Mouse (Mus musculus) urinary bladder, postnatal 25 days (tissue): Measurements from ENCODE around the gene Zfp503.

Source experiments
- DNase-seq: peaks from one replicate; pipeline ENCODE4 v3.0.0; 2022; ENCODE audit warnings: low spot score

Gene Zfp503

GRCm38 (mm10) chr14:21968978-21969377 is 20.4 kb downstream of the Zfp503 start:
- DNase-seq = peak; percentile 67

- DNase-seq = no peak
Observed at GRCm38 (mm10) chr14:21967375-21968010, 21.9 kb downstream of the Zfp503 start.

GRCm38 (mm10) chr14:21966276-21966675 is 23.1 kb downstream of the Zfp503 start:
- DNase-seq = no peak

- DNase-seq = no peak
Observed at GRCm38 (mm10) chr14:21962381-21963050, 26.9 kb downstream of the Zfp503 start.

GRCm38 (mm10) chr14:21959243-21959642 is 30.2 kb downstream of the Zfp503 start:
- no peak for DNase-seq

- DNase-seq = no peak
Observed at GRCm38 (mm10) chr14:21958643-21959042, 30.8 kb downstream of the Zfp503 start.

- no peak for DNase-seq
Observed at GRCm38 (mm10) chr14:21952541-21952940, 36.9 kb downstream of the Zfp503 start.

- no peak for DNase-seq
Observed at GRCm38 (mm10) chr14:21951896-21952523, 37.4 kb downstream of the Zfp503 start.

GRCm38 (mm10) chr14:21944946-21945345 is 44.5 kb downstream of the Zfp503 start:
- DNase-seq = no peak

- no peak for DNase-seq
Observed at GRCm38 (mm10) chr14:21941581-21941980, 47.8 kb downstream of the Zfp503 start.

- DNase-seq = no peak
Observed at GRCm38 (mm10) chr14:21937116-21937515, 52.3 kb downstream of the Zfp503 start.

- no peak for DNase-seq
Observed at GRCm38 (mm10) chr14:21936102-21936630, 53.2 kb downstream of the Zfp503 start.
